Mouse (Mus musculus): ENCODE measurements around the gene Wdfy4.

- TF ChIP-seq CTCF (IDR thresholded peaks at IDR 0.05): no peak
- no peak for TF ChIP-seq EP300 (IDR thresholded peaks at IDR 0.05; ENCODE audit: insufficient read depth, low read depth, low read length)
Observed at GRCm38 (mm10) chr14:33230672-33231071, 45.4 kb upstream of the Wdfy4 start.
